Mouse (Mus musculus) limb, embryonic 15.5 days (tissue): ENCODE data around the gene Rabep2. TPM values are rescaled to one million over a fixed set of nuclear protein-coding genes. Genes with fewer than 3 reads are reported as not detected.

ENCODE experiments used
- ATAC-seq: fragments of 200-750 bp; cut with Nextera tagmentation; 2 replicates; pipeline ENCODE4 v1.8.0; 2017; ENCODE audit warnings: low read depth, moderate TSS enrichment; ENCODE audit not compliant: insufficient number of reproducible peaks, low FRiP score, low TSS enrichment
- H3K27ac ChIP-seq: fragments of 300-500 bp; sonication (generic); 2 replicates; pipeline ENCODE4 v1.5.1; 2015; ENCODE audit warnings: moderate library complexity, mild to moderate bottlenecking, inconsistent platforms
- H3K27me3 ChIP-seq: fragments of 300-500 bp; sonication (generic); 2 replicates; pipeline ENCODE4 v1.6.1; 2015; ENCODE audit warnings: inconsistent platforms
- H3K36me3 ChIP-seq: fragments of 300-500 bp; sonication (generic); 2 replicates; pipeline ENCODE4 v1.6.1; 2015; ENCODE audit warnings: inconsistent platforms
- H3K4me1 ChIP-seq: fragments of 300-500 bp; sonication (generic); 2 replicates; pipeline ENCODE4 v1.6.1; 2015; ENCODE audit warnings: inconsistent platforms
- H3K4me2 ChIP-seq: fragments of 300-500 bp; sonication (generic); 2 replicates; pipeline ENCODE4 v1.6.1; 2015; ENCODE audit warnings: mild to moderate bottlenecking, inconsistent platforms
- H3K4me3 ChIP-seq: fragments of 300-500 bp; sonication (generic); 2 replicates; pipeline ENCODE4 v1.5.1; 2015; ENCODE audit warnings: mild to moderate bottlenecking, inconsistent platforms
- H3K9ac ChIP-seq: fragments of 300-500 bp; sonication (generic); 2 replicates; pipeline ENCODE4 v1.6.1; 2015; ENCODE audit warnings: inconsistent platforms
- H3K9me3 ChIP-seq: fragments of 300-500 bp; sonication (generic); 2 replicates; pipeline ENCODE4 v1.6.1; 2016; ENCODE audit warnings: inconsistent platforms
- WGBS: fragments of 180-500 bp; shearing (Covaris S2); methylation state at CpG from one replicate; pipeline ENCODE4 v1.1.7; 2015; 5-methylcytosine and 5-hydroxymethylcytosine counted together
- polyA plus RNA-seq: library from polyadenylated mRNA; unstranded; fragments of >200 nt; fragmentation: Nextera tagmentation; extraction: Ambion mirVana; gene quantifications from 2 replicates; pipeline ENCODE4 v1.2.1, GENCODE M21; 2015

Gene Rabep2
- polyA plus RNA-seq, 1 experiment from 2014 or later, result 39.3 TPM

GRCm38 (mm10) chr7:126456382-126457266 lies 28.1 kb downstream of the Rabep2 start:
- no peaks in the 10 kb centered on the region for H3K27me3 ChIP-seq
- H3K4me3 ChIP-seq, result no peak overlapping the region
- H3K36me3 ChIP-seq, result no peaks in the 10 kb centered on the region
- 85% methylated on average over 17 of the region's 17 CpGs for WGBS
- no peak overlapping the region for H3K9ac ChIP-seq
- no peak overlapping the region for H3K4me2 ChIP-seq
- H3K9me3 ChIP-seq, result no peaks in the 10 kb centered on the region
- ATAC-seq, result no peak
- 0 out of 2 replicates have a peak, but pooled peaks cover 6% of the 10 kb centered on the region for H3K4me1 ChIP-seq
- H3K27ac ChIP-seq, result no peak overlapping the region

GRCm38 (mm10) chr7:126458225-126458624 lies 29.7 kb downstream of the Rabep2 start:
- no peak for ATAC-seq
- no peaks in the 10 kb centered on the region for H3K36me3 ChIP-seq
- H3K27me3 ChIP-seq, result no peaks in the 10 kb centered on the region
- no peak overlapping the region for H3K27ac ChIP-seq
- H3K4me3 ChIP-seq, result no peak overlapping the region
- H3K4me2 ChIP-seq, result no peak overlapping the region
- 0 out of 2 replicates have a peak, but pooled peaks cover 9% of the 10 kb centered on the region for H3K4me1 ChIP-seq
- 82% methylated on average over 5 of the region's 5 CpGs for WGBS
- H3K9ac ChIP-seq, result no peak overlapping the region
- H3K9me3 ChIP-seq, result no peaks in the 10 kb centered on the region

- H3K4me3 ChIP-seq, result no peak overlapping the region
- no peak overlapping the region for H3K4me2 ChIP-seq
- 78% methylated on average over 11 of the region's 11 CpGs for WGBS
- H3K9ac ChIP-seq, result no peak overlapping the region
- H3K27me3 ChIP-seq, result no peaks in the 10 kb centered on the region
- H3K36me3 ChIP-seq, result no peaks in the 10 kb centered on the region
- no peak overlapping the region for H3K27ac ChIP-seq
- no peaks in the 10 kb centered on the region for H3K9me3 ChIP-seq
- peaks cover 14% of the 10 kb centered on the region for H3K4me1 ChIP-seq
- no peak for ATAC-seq
Measured at GRCm38 (mm10) chr7:126458844-126459618, 30.5 kb downstream of the Rabep2 start.

GRCm38 (mm10) chr7:126460623-126461399 lies 32.3 kb downstream of the Rabep2 start:
- no peak overlapping the region for H3K9ac ChIP-seq
- no peak overlapping the region for H3K27ac ChIP-seq
- H3K36me3 ChIP-seq, result no peaks in the 10 kb centered on the region
- no peaks in the 10 kb centered on the region for H3K9me3 ChIP-seq
- H3K4me3 ChIP-seq, result no peak overlapping the region
- ATAC-seq, result no peak
- WGBS, result 37% methylated on average over 10 of the region's 10 CpGs
- H3K4me2 ChIP-seq, result no peak overlapping the region
- no peaks in the 10 kb centered on the region for H3K27me3 ChIP-seq
- peaks cover 32% of the 10 kb centered on the region for H3K4me1 ChIP-seq

DNA sequence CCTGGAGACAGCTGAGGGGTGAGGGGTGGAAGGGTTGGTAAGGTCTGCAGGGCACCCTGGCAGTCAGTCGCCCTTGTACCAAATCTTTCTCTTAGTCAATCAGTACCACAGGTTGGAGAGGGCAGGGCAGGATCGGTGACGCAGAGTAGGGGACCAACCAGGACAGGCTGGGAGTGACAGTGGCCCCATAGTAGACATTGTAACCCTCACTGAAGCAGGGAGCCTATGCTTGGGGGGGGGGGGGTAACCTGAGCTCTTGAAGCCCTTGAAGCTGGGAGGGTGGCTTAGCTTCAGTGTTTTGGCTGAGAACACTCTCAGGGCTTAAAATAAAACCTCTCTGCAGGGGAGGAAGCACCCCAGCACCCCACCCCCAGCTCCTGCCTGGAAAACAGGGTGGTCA lies 33.1 kb downstream of the Rabep2 start:
- 66% methylated on average over 3 of the region's 3 CpGs for WGBS
- no peak for ATAC-seq
- Histone ChIP-seq H3K4me2 (no peak overlapping the region), H3K4me3 (peak overlapping the region; percentile 16; the same call in 1 of the 2 replicates), H3K9me3 (no peaks in the 10 kb centered on the region), H3K36me3 (peaks cover 6% of the 10 kb centered on the region), H3K27me3 (no peaks in the 10 kb centered on the region), H3K9ac (no peak overlapping the region), H3K4me1 (peaks cover 32% of the 10 kb centered on the region), H3K27ac (peak overlapping the region; percentile 43; the same call in 1 of the 2 replicates)

DNA sequence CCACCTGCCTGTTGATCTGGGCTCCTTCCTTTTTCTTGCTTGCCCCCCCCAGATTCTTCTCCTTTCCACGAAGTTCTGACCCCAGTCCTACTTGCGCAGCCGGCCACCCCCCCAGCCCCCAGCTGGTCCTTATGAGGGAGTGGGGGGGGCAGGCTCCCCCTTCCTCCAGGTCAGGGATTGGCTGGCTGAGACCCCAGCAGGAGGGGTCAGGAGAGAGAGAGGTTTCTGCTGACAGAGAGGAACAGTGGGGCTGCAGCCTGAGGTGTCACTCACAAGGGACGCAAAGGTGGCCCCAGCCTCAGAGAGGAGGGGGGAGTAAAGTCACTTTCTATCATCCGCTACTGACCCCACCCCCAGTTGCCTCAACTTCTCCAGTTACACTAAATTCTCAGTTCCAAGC lies 34.4 kb downstream of the Rabep2 start, which contains the start of gene Atp2a1:
Gene Atp2a1 (minus strand): TSS at position 105 of the 400 bp plus-strand sequence.
- Histone ChIP-seq H3K27ac (peak within 1 kb of the TSS; percentile 43), H3K27me3 (no peaks in the 10 kb centered on the region), H3K4me2 (no peak within 1 kb of the TSS), H3K9me3 (no peaks in the 10 kb centered on the region), H3K9ac (no peak within 1 kb of the TSS), H3K4me1 (peaks cover 32% of the 10 kb centered on the region), H3K4me3 (peak within 1 kb of the TSS; percentile 16), H3K36me3 (peaks cover 20% of the 10 kb centered on the region)
- ATAC-seq, result no peak
- 52% methylated on average over 5 of the region's 5 CpGs for WGBS

DNA sequence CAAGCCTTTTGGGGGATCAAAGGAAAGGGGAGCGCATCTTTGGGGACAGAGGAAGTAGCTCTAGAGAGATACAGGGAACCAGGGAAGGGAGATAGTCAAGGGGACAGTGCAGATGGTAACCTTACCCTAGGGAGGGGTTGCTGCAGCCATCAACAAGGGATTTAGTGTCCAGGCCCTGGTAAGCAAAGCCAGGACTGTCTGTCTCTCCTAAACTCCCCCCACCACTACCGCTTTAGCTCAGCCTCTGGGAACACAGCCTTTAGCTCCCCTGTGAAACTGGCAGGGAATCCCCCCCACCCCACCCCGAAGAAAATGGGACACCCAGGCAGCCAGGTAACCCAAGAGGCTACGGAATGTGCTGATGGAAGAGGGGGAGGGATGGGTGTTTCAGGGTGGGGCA lies 35.0 kb downstream of the Rabep2 start:
- H3K9ac ChIP-seq, result no peak overlapping the region
- H3K4me2 ChIP-seq, result no peak overlapping the region

GRCm38 (mm10) chr7:126464121-126464520 lies 35.6 kb downstream of the Rabep2 start:
- peak overlapping the region; percentile 58 for H3K27ac ChIP-seq

More for the DNA sequence above, 35.0 kb downstream of the Rabep2 start:
- H3K27me3 ChIP-seq, result no peaks in the 10 kb centered on the region
- ATAC-seq, result no peak
- WGBS, result 42% methylated on average over 4 of the region's 4 CpGs
- H3K9me3 ChIP-seq, result no peaks in the 10 kb centered on the region
- H3K36me3 ChIP-seq, result peaks cover 25% of the 10 kb centered on the region
- H3K4me1 ChIP-seq, result peaks cover 32% of the 10 kb centered on the region
- H3K4me3 ChIP-seq, result no peak overlapping the region
- H3K27ac ChIP-seq, result peak overlapping the region; percentile 18

GRCm38 (mm10) chr7:126464836-126465235 lies 36.3 kb downstream of the Rabep2 start:
- Histone ChIP-seq H3K4me2 (no peak overlapping the region), H3K9me3 (no peaks in the 10 kb centered on the region), H3K36me3 (peaks cover 38% of the 10 kb centered on the region), H3K4me3 (no peak overlapping the region), H3K27ac (peak overlapping the region; percentile 58; the same call in 1 of the 2 replicates), H3K27me3 (no peaks in the 10 kb centered on the region), H3K9ac (no peak overlapping the region), H3K4me1 (peaks cover 32% of the 10 kb centered on the region)
- ATAC-seq, result no peak
- 26% methylated on average over 5 of the region's 5 CpGs for WGBS

More at GRCm38 (mm10) chr7:126464121-126464520, 35.6 kb downstream of the Rabep2 start:
- peaks cover 31% of the 10 kb centered on the region for H3K36me3 ChIP-seq
- no peak overlapping the region for H3K4me3 ChIP-seq
- no peak overlapping the region for H3K9ac ChIP-seq
- 50% methylated on average over 4 of the region's 4 CpGs for WGBS
- no peak for ATAC-seq
- peaks cover 32% of the 10 kb centered on the region for H3K4me1 ChIP-seq
- no peaks in the 10 kb centered on the region for H3K9me3 ChIP-seq
- H3K4me2 ChIP-seq, result no peak overlapping the region
- H3K27me3 ChIP-seq, result no peaks in the 10 kb centered on the region

- H3K4me1 ChIP-seq, result peaks cover 32% of the 10 kb centered on the region
- peak overlapping the region; percentile 58 for H3K27ac ChIP-seq
- peak; percentile 21; the same call in 1 of the 2 replicates for ATAC-seq
- H3K9me3 ChIP-seq, result no peaks in the 10 kb centered on the region
- no peak overlapping the region for H3K9ac ChIP-seq
- H3K4me2 ChIP-seq, result no peak overlapping the region
- H3K36me3 ChIP-seq, result peaks cover 44% of the 10 kb centered on the region
- no peaks in the 10 kb centered on the region for H3K27me3 ChIP-seq
- no peak overlapping the region for H3K4me3 ChIP-seq
- WGBS, result 45% methylated on average over 7 of the region's 7 CpGs
Measured at GRCm38 (mm10) chr7:126465246-126466030, 36.9 kb downstream of the Rabep2 start.

GRCm38 (mm10) chr7:126466116-126466515 lies 37.6 kb downstream of the Rabep2 start:
- H3K4me3 ChIP-seq, result no peak overlapping the region
- H3K4me1 ChIP-seq, result peaks cover 26% of the 10 kb centered on the region
- ATAC-seq, result no peak
- peak overlapping the region; percentile 58 for H3K27ac ChIP-seq
- H3K9me3 ChIP-seq, result no peaks in the 10 kb centered on the region
- 59% methylated on average over 9 of the region's 9 CpGs for WGBS
- H3K27me3 ChIP-seq, result no peaks in the 10 kb centered on the region
- no peak overlapping the region for H3K4me2 ChIP-seq
- no peak overlapping the region for H3K9ac ChIP-seq
- peaks cover 49% of the 10 kb centered on the region for H3K36me3 ChIP-seq
